Comparison of ENCODE assay signal across 15 mouse cellular contexts in the genomic region with DNA sequence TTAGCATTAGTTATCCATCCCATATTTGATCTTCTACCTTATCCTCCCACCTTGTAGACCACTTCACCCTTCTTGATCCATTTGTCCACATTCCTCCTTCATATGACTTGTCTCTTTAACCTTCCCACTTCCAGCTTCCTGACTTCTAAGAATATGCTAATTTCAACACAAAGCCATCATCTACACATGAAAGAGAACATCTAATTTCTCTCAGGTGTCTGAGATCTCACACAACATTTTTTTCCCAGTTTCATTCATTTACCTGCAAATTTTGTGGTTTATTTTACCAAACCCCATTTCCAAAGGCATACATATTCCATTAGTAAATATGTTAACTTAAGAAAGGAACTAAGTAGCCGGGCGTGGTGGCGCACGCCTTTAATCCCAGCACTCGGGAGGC.
"Had no signal": no experiment of that assay in that cellular context is flagged by ENCODE, and none has a peak within 500 bp of the region (broad histone marks: within the 10 kb centered on the region; RNA-seq: fewer than 3 reads in every experiment).

No protein-coding gene starts in this region.

- DNase-seq: liver, postnatal 0 days; lung, adult 2 months; lung, postnatal 14 days; lung, postnatal 36 days; retina, postnatal 1 day; right cerebral cortex, adult 18-20 months; right cerebral cortex, postnatal 25 days; right cerebral cortex, postnatal 4 days; spleen, adult 18-20 months; thymus, adult 18-20 months; thymus, postnatal 14 days; thymus, postnatal 36 days had no signal

- ATAC-seq: liver, postnatal 0 days; lung, postnatal 0 days; midbrain, embryonic 13.5 days; midbrain, embryonic 15.5 days had no signal
